Mouse (Mus musculus) neural tube, embryonic 11.5 days (tissue): ENCODE measurements around the gene Parvb. TPM values are rescaled to one million over a fixed set of nuclear protein-coding genes. Genes with fewer than 3 reads are reported as not detected.

Source experiments
- ATAC-seq: fragments of 200-750 bp; cut with Nextera tagmentation; 2 replicates; pipeline ENCODE4 v1.8.0; 2017; ENCODE audit warnings: moderate number of reproducible peaks, mild to moderate bottlenecking, moderate TSS enrichment, moderate library complexity; ENCODE audit not compliant: insufficient read depth, low FRiP score, low TSS enrichment
- DNase-seq: peaks from one replicate; pipeline ENCODE4 v3.0.0-alpha.2; 2015; ENCODE audit warnings: low spot score
- H3K27ac ChIP-seq: fragments of 300-500 bp; sonication (generic); 2 replicates; pipeline ENCODE4 v1.5.1; 2014; ENCODE audit warnings: low read depth, mild to moderate bottlenecking, low read length
- H3K27me3 ChIP-seq: fragments of 300-500 bp; sonication (generic); 2 replicates; pipeline ENCODE4 v1.6.1; 2014; ENCODE audit warnings: mild to moderate bottlenecking, low read length, mixed read lengths; ENCODE audit not compliant: control insufficient read depth, insufficient read depth
- H3K36me3 ChIP-seq: fragments of 300-500 bp; sonication (generic); 2 replicates; pipeline ENCODE4 v1.6.1; 2014; ENCODE audit warnings: mild to moderate bottlenecking, low read length, moderate library complexity, mixed read lengths; ENCODE audit not compliant: control insufficient read depth, insufficient read depth
- H3K4me1 ChIP-seq: fragments of 300-500 bp; sonication (generic); 2 replicates; pipeline ENCODE4 v1.6.1; 2014; ENCODE audit warnings: low read length, mixed read lengths; ENCODE audit not compliant: control insufficient read depth, insufficient read depth
- H3K4me2 ChIP-seq: fragments of 300-500 bp; sonication (generic); 2 replicates; pipeline ENCODE4 v1.6.1; 2014; ENCODE audit warnings: low read depth, mild to moderate bottlenecking, moderate library complexity
- H3K4me3 ChIP-seq: fragments of 300-500 bp; sonication (generic); 2 replicates; pipeline ENCODE4 v1.5.1; 2014; ENCODE audit warnings: low read depth, low read length
- H3K9ac ChIP-seq: fragments of 300-500 bp; sonication (generic); 2 replicates; pipeline ENCODE4 v1.6.1; 2014; ENCODE audit warnings: mild to moderate bottlenecking, low read length
- H3K9me3 ChIP-seq: fragments of 300-500 bp; sonication (generic); 2 replicates; pipeline ENCODE4 v1.6.1; 2016; ENCODE audit warnings: low read length; ENCODE audit not compliant: control insufficient read depth
- WGBS: fragments of 180-500 bp; shearing (Covaris S2); extraction: QIAGEN DNeasy Blood & Tissue Kit; methylation state at CpG from one replicate; pipeline ENCODE4 v1.1.7; 2014; 5-methylcytosine and 5-hydroxymethylcytosine counted together
- polyA plus RNA-seq: library from polyadenylated mRNA; unstranded; fragments of >200 nt; fragmentation: Nextera tagmentation; extraction: Ambion mirVana; gene quantifications from 2 replicates; pipeline ENCODE4 v1.2.1, GENCODE M21; 2014

Parvb gene
- polyA plus RNA-seq, 1 experiment from 2014 or later: 12.1 TPM

GRCm38 (mm10) chr15:84340926-84341325, 109.1 kb downstream of the Parvb start:
- Histone ChIP-seq H3K4me3 (no peak overlapping the region), H3K4me1 (no peaks in the 10 kb centered on the region), H3K27me3 (no peaks in the 10 kb centered on the region), H3K27ac (no peak overlapping the region), H3K36me3 (no peaks in the 10 kb centered on the region), H3K9me3 (no peaks in the 10 kb centered on the region), H3K9ac (no peak overlapping the region), H3K4me2 (no peak overlapping the region)
- ATAC-seq: no peak
- 55% methylated on average over 2 of the region's 2 CpGs for WGBS
- DNase-seq: no peak

- DNase-seq (peak; percentile 1), ATAC-seq (no peak)
- Histone ChIP-seq H3K4me3 (no peak overlapping the region), H3K27ac (no peak overlapping the region), H3K9me3 (no peaks in the 10 kb centered on the region), H3K4me1 (peaks cover 6% of the 10 kb centered on the region), H3K4me2 (no peak overlapping the region), H3K36me3 (no peaks in the 10 kb centered on the region), H3K9ac (no peak overlapping the region), H3K27me3 (no peaks in the 10 kb centered on the region)
- WGBS: 90% methylated on average over 4 of the region's 4 CpGs
Measured at GRCm38 (mm10) chr15:84348769-84349168, 116.9 kb downstream of the Parvb start.

GRCm38 (mm10) chr15:84349915-84350738, 118.3 kb downstream of the Parvb start:
- ATAC-seq (peak; percentile 55; the same call in 1 of the 2 replicates), DNase-seq (peak; percentile 68)
- H3K27ac ChIP-seq: peak overlapping the region; percentile 67
- H3K27me3 ChIP-seq: no peaks in the 10 kb centered on the region
- no peaks in the 10 kb centered on the region for H3K36me3 ChIP-seq
- no peak overlapping the region for H3K4me2 ChIP-seq
- H3K9me3 ChIP-seq: no peaks in the 10 kb centered on the region
- no peak overlapping the region for H3K9ac ChIP-seq
- 28% methylated on average over 14 of the region's 14 CpGs for WGBS
- no peak overlapping the region for H3K4me3 ChIP-seq
- peaks cover 6% of the 10 kb centered on the region for H3K4me1 ChIP-seq

GRCm38 (mm10) chr15:84351342-84351741, 119.5 kb downstream of the Parvb start:
- 79% methylated on average over 7 of the region's 7 CpGs for WGBS

GRCm38 (mm10) chr15:84351915-84352844, 120.3 kb downstream of the Parvb start:
- no peak overlapping the region for H3K9ac ChIP-seq
- no peak overlapping the region for H3K4me2 ChIP-seq
- no peaks in the 10 kb centered on the region for H3K27me3 ChIP-seq
- no peak overlapping the region for H3K4me3 ChIP-seq
- DNase-seq: peak; percentile 15
- H3K4me1 ChIP-seq: peaks cover 6% of the 10 kb centered on the region
- no peak for ATAC-seq
- H3K27ac ChIP-seq: no peak overlapping the region
- 67% methylated on average over 21 of the region's 21 CpGs for WGBS
- no peaks in the 10 kb centered on the region for H3K9me3 ChIP-seq
- H3K36me3 ChIP-seq: no peaks in the 10 kb centered on the region

More at GRCm38 (mm10) chr15:84351342-84351741, 119.5 kb downstream of the Parvb start:
- Histone ChIP-seq H3K9me3 (no peaks in the 10 kb centered on the region), H3K4me2 (no peak overlapping the region), H3K36me3 (no peaks in the 10 kb centered on the region), H3K9ac (no peak overlapping the region), H3K4me1 (peaks cover 6% of the 10 kb centered on the region), H3K27ac (no peak overlapping the region), H3K4me3 (no peak overlapping the region), H3K27me3 (no peaks in the 10 kb centered on the region)
- ATAC-seq (no peak), DNase-seq (peak; percentile 7)

GRCm38 (mm10) chr15:84355081-84355480, 123.2 kb downstream of the Parvb start:
- DNase-seq: no peak
- H3K9me3 ChIP-seq: no peaks in the 10 kb centered on the region
- WGBS: 89% methylated on average over 5 of the region's 5 CpGs
- no peak overlapping the region for H3K27ac ChIP-seq
- H3K9ac ChIP-seq: no peak overlapping the region
- H3K4me1 ChIP-seq: peaks cover 3% of the 10 kb centered on the region
- no peak overlapping the region for H3K4me3 ChIP-seq
- no peak for ATAC-seq
- H3K36me3 ChIP-seq: no peaks in the 10 kb centered on the region
- H3K4me2 ChIP-seq: no peak overlapping the region
- H3K27me3 ChIP-seq: no peaks in the 10 kb centered on the region

GRCm38 (mm10) chr15:84364746-84365145, 132.9 kb downstream of the Parvb start:
- H3K4me2 ChIP-seq: no peak overlapping the region
- H3K4me1 ChIP-seq: peaks cover 4% of the 10 kb centered on the region; the same call in 1 of the 2 replicates
- DNase-seq (no peak), ATAC-seq (no peak)
- no peak overlapping the region for H3K9ac ChIP-seq
- no peak overlapping the region for H3K27ac ChIP-seq
- 73% methylated on average over 3 of the region's 3 CpGs for WGBS
- no peaks in the 10 kb centered on the region for H3K36me3 ChIP-seq
- no peak overlapping the region for H3K4me3 ChIP-seq
- no peaks in the 10 kb centered on the region for H3K9me3 ChIP-seq
- H3K27me3 ChIP-seq: no peaks in the 10 kb centered on the region
